ENCODE assay signal across 11 mouse cellular contexts in the genomic region with DNA sequence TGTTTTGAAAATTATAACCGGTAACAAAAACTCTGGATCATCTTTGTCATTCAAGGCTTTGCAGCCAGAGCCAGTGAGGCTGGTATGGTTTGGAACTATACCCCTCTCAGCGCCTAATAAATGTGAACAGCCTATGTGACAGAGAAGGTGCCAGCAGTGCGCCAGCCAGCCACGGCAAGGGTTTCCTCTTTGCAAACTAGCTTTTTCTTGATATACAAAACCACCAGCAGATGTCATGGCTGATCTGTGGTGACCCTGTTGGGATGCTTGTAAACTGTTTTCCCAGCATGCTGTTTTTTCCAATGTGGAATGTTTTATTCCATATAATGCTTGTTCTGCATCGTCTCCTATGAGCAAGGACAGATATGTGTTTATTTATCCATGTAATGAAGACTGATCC. TPM values are rescaled to one million over a fixed set of nuclear protein-coding genes. Genes with fewer than 3 reads are reported as not detected.
A peak's percentile ranks its signal among the peaks of the same experiment; 100 is the strongest.
DNase-seq lines count a peak whose midpoint lies in the region; ATAC-seq lines count a peak whose summit lies in the region.
"Had no signal": no experiment of that assay in that cellular context is flagged by ENCODE, and none has a peak within 500 bp of the region (broad histone marks: within the 10 kb centered on the region; RNA-seq: fewer than 3 reads in every experiment).

No protein-coding gene starts in this region.

- ATAC-seq in hindbrain, embryonic 11.5 days (ENCODE audit: low FRiP score): no peak
- no peak for ATAC-seq in hindbrain, embryonic 12.5 days (ENCODE audit: low FRiP score)
- ATAC-seq in neural tube, embryonic 13.5 days (ENCODE audit: low read depth): peak; percentile 65; the same call in 1 of the 2 replicates
- no peak for ATAC-seq in embryonic facial prominence, embryonic 11.5 days (replicated peaks; ENCODE audit: insufficient number of reproducible peaks, low FRiP score, low TSS enrichment, low read depth)
- no peak for ATAC-seq in erythroblast, adult 5-6 weeks (replicated peaks; ENCODE audit: low FRiP score, poor library complexity, severe bottlenecking)
- ATAC-seq in kidney, embryonic 16.5 days (ENCODE audit: low FRiP score, low TSS enrichment): no peak

- H3K27me3 ChIP-seq in hindbrain, embryonic 11.5 days (ENCODE audit: control insufficient read depth, insufficient read depth, low read length): no peaks in the 10 kb centered on the region
- no peaks in the 10 kb centered on the region for H3K27me3 ChIP-seq in hindbrain, embryonic 12.5 days
- no peaks in the 10 kb centered on the region for H3K27me3 ChIP-seq in neural tube, embryonic 13.5 days
- no peaks in the 10 kb centered on the region for H3K27me3 ChIP-seq in embryonic facial prominence, embryonic 11.5 days (ENCODE audit: control insufficient read depth, insufficient read depth, low read length)
- no peaks in the 10 kb centered on the region for H3K27me3 ChIP-seq in kidney, embryonic 16.5 days (ENCODE audit: insufficient read depth, low read length)
- H3K27me3 ChIP-seq: limb, embryonic 15.5 days had no signal

- DNase-seq in hindbrain, embryonic 11.5 days (ENCODE audit: low spot score): peak; percentile 14
- DNase-seq in neural tube, embryonic 10.5 days (ENCODE audit: extremely low spot score, low spot score): no peak
- peak; percentile 21 for DNase-seq in embryonic facial prominence, embryonic 11.5 days (ENCODE audit: low spot score)
- peak; percentile 27 for DNase-seq in telencephalon, adult 2 months (ENCODE audit: low read depth, low spot score)
- DNase-seq: adrenal gland, postnatal 36 days had no signal

- H3K4me2 ChIP-seq in hindbrain, embryonic 11.5 days (replicated peaks; ENCODE audit: low read depth, low read length): no peak overlapping the region
- H3K4me2 ChIP-seq in hindbrain, embryonic 12.5 days (replicated peaks): no peak overlapping the region
- no peak overlapping the region for H3K4me2 ChIP-seq in neural tube, embryonic 13.5 days
- H3K4me2 ChIP-seq in embryonic facial prominence, embryonic 11.5 days (ENCODE audit: low read depth, low read length): no peak overlapping the region
- no peak overlapping the region for H3K4me2 ChIP-seq in kidney, embryonic 16.5 days (replicated peaks; ENCODE audit: low read depth, low read length)
- H3K4me2 ChIP-seq: limb, embryonic 15.5 days had no signal

- H3K36me3 ChIP-seq in hindbrain, embryonic 11.5 days (ENCODE audit: control insufficient read depth, insufficient read depth, low read length): no peaks in the 10 kb centered on the region
- no peaks in the 10 kb centered on the region for H3K36me3 ChIP-seq in hindbrain, embryonic 12.5 days
- H3K36me3 ChIP-seq in neural tube, embryonic 13.5 days: no peaks in the 10 kb centered on the region
- no peaks in the 10 kb centered on the region for H3K36me3 ChIP-seq in embryonic facial prominence, embryonic 11.5 days (replicated peaks; ENCODE audit: control insufficient read depth, insufficient read depth, low read depth, low read length)
- no peaks in the 10 kb centered on the region for H3K36me3 ChIP-seq in kidney, embryonic 16.5 days (ENCODE audit: insufficient read depth, low read length)
- H3K36me3 ChIP-seq: limb, embryonic 15.5 days had no signal

- H3K4me1 ChIP-seq in hindbrain, embryonic 11.5 days (replicated peaks; ENCODE audit: control insufficient read depth, insufficient read depth, low read length): no peaks in the 10 kb centered on the region
- no peaks in the 10 kb centered on the region for H3K4me1 ChIP-seq in hindbrain, embryonic 12.5 days
- H3K4me1 ChIP-seq in neural tube, embryonic 13.5 days (replicated peaks): no peaks in the 10 kb centered on the region
- H3K4me1 ChIP-seq in embryonic facial prominence, embryonic 11.5 days (ENCODE audit: control insufficient read depth, insufficient read depth, low read length): no peaks in the 10 kb centered on the region
- H3K4me1 ChIP-seq in kidney, embryonic 16.5 days (ENCODE audit: insufficient read depth, low read length): no peaks in the 10 kb centered on the region
- H3K4me1 ChIP-seq: limb, embryonic 15.5 days had no signal

- H3K9me3 ChIP-seq in hindbrain, embryonic 11.5 days (ENCODE audit: control insufficient read depth, low read length): no peaks in the 10 kb centered on the region
- H3K9me3 ChIP-seq in hindbrain, embryonic 12.5 days (replicated peaks): peaks cover 3% of the 10 kb centered on the region; the same call in 1 of the 2 replicates
- H3K9me3 ChIP-seq in neural tube, embryonic 13.5 days: no peaks in the 10 kb centered on the region
- H3K9me3 ChIP-seq in embryonic facial prominence, embryonic 11.5 days (replicated peaks; ENCODE audit: control insufficient read depth, low read length): no peaks in the 10 kb centered on the region
- peaks cover 10% of the 10 kb centered on the region for H3K9me3 ChIP-seq in kidney, embryonic 16.5 days (ENCODE audit: low read length)
- H3K9me3 ChIP-seq: limb, embryonic 15.5 days had no signal

- H3K9ac ChIP-seq in hindbrain, embryonic 11.5 days (ENCODE audit: low read depth, low read length): no peak overlapping the region
- H3K9ac ChIP-seq in hindbrain, embryonic 12.5 days: no peak overlapping the region
- no peak overlapping the region for H3K9ac ChIP-seq in neural tube, embryonic 13.5 days
- no peak overlapping the region for H3K9ac ChIP-seq in embryonic facial prominence, embryonic 11.5 days (replicated peaks; ENCODE audit: low read length)
- H3K9ac ChIP-seq in kidney, embryonic 16.5 days (replicated peaks; ENCODE audit: low read length): no peak overlapping the region
- H3K9ac ChIP-seq: limb, embryonic 15.5 days had no signal

- no peak overlapping the region for H3K4me3 ChIP-seq in hindbrain, embryonic 11.5 days (ENCODE audit: low read depth, low read length)
- no peak overlapping the region for H3K4me3 ChIP-seq in hindbrain, embryonic 12.5 days
- H3K4me3 ChIP-seq in neural tube, embryonic 13.5 days: no peak overlapping the region
- H3K4me3 ChIP-seq in embryonic facial prominence, embryonic 11.5 days (ENCODE audit: low read depth, low read length): no peak overlapping the region
- no peak overlapping the region for H3K4me3 ChIP-seq in kidney, embryonic 16.5 days (ENCODE audit: low read length)
- H3K4me3 ChIP-seq: erythroblast, embryonic 14.5 days; limb, embryonic 15.5 days had no signal

- H3K27ac ChIP-seq in hindbrain, embryonic 11.5 days (ENCODE audit: low read depth, low read length): no peak overlapping the region
- H3K27ac ChIP-seq in hindbrain, embryonic 12.5 days: no peak overlapping the region
- H3K27ac ChIP-seq in neural tube, embryonic 13.5 days (replicated peaks): no peak overlapping the region
- no peak overlapping the region for H3K27ac ChIP-seq in embryonic facial prominence, embryonic 11.5 days (replicated peaks; ENCODE audit: low read depth, low read length)
- no peak overlapping the region for H3K27ac ChIP-seq in kidney, embryonic 16.5 days (ENCODE audit: low read length)
- H3K27ac ChIP-seq: limb, embryonic 15.5 days had no signal

- 81% methylated on average over 5 of the region's 5 CpGs for WGBS in hindbrain, embryonic 11.5 days
- WGBS in hindbrain, embryonic 12.5 days: 85% methylated on average over 5 of the region's 5 CpGs
- 75% methylated on average over 5 of the region's 5 CpGs for WGBS in neural tube, embryonic 13.5 days
- 73% methylated on average over 5 of the region's 5 CpGs for WGBS in embryonic facial prominence, embryonic 11.5 days
- 68% methylated on average over 5 of the region's 5 CpGs for WGBS in kidney, embryonic 16.5 days

RNA-seq across cellular contexts. Expression of a gene that starts 30.0 kb away (rescaled TPM):
- 29.2 and 31.7 TPM in 2 replicates for polyA plus RNA-seq in hindbrain, embryonic 11.5 days (2014; fragmentation: Nextera tagmentation; extraction: Ambion mirVana)
- polyA plus RNA-seq in hindbrain, embryonic 12.5 days (2016; fragmentation: Nextera tagmentation; extraction: Ambion mirVana): 37.5 and 37.8 TPM in 2 replicates
- polyA plus RNA-seq in neural tube, embryonic 13.5 days (2015; fragmentation: Nextera tagmentation; extraction: Ambion mirVana): 32.6 and 32.7 TPM in 2 replicates
- polyA plus RNA-seq in embryonic facial prominence, embryonic 11.5 days (2014; fragmentation: Nextera tagmentation; extraction: Ambion mirVana): 33.6 and 34.0 TPM in 2 replicates
- 1.0 and 3.7 TPM in 2 replicates for total RNA-seq in erythroblast, adult 5-6 weeks (2015; ENCODE audit: low replicate concordance)
- 3.5 and 4.3 TPM in 2 replicates for total RNA-seq in erythroblast, adult 5-6 weeks (2017; ENCODE audit: low replicate concordance)
- 27.8 and 29.0 TPM in 2 replicates for polyA plus RNA-seq in kidney, embryonic 16.5 days (2015; fragmentation: Nextera tagmentation; extraction: Ambion mirVana)
